Mouse (Mus musculus) adrenal gland (tissue): ENCODE measurements around the gene Cab39l.

Experiments used
- intact Hi-C: fragments of 180-260 bp; cut with DNase I; formaldehyde crosslinking; loops from one replicate; pipeline ENCODE4 v1.15.1; 2025

Cab39l gene

DNA sequence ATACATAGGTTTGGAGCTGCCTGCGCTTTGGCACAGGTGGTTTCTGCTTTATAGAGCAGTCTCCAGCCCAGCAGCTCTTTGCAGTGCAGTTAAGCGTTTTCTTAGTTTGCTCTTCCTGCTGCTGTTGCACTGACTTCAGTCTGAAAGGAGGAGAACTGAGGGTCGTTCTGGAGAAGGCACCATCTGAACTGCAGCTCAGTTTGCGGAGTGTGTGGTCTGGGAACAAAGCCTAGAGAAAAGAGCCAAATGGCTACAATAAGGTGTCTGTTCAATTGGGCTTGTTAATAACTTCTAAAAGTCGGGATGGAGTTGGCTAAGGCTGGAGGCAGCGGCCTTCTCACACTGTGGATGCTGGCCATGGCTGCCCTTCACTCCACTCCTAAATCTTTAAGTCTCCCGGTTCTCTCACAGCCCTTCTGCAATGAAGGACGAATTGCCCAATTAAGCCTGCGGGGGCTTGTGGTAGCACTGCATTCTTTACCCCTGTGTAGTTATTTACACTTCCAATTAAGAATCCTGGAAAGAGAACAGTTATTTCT lies 186.4 kb downstream of the Cab39l start:
- intact Hi-C loops: no loop called here

DNA sequence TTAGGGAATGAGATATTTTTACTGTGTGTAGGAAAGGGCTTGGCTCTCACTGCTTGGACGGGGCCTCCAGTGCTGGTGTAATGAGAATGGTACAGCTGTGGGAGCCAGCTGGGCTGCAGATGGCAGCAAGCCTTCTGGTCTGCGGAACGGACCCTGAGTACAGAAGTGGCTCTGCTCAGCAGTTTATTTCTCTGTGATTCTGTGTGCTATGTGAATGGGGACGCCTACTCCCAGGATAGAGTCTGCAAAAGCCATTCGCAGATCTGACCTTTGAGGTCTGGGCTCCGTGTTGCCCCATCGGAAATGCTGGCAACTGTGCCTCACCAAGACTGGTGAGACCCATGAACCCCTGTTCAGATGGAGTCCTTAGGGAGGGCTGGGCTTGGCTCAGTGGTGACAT lies 187.1 kb downstream of the Cab39l start:
- intact Hi-C loops: no loop called here

DNA sequence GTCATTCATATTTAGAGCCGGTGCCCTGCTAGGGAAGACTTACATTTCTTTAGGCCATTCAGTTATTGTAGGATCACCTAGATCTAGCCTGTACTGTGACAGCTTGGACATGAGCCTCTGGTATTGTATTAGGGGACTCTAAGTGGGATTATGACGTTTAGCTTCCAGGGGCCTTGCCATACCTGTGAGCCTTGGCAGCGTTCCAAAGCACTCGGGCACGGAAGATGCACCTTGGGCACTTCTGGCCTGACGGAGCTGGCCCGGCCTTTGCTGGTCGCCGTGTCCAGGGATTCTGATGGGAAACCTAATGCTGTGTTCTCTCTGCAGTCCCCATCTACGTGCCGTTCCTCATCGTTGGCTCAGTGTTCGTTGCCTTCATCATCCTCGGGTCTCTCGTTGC lies 188.5 kb downstream of the Cab39l start:
- intact Hi-C loops: no loop called here

DNA sequence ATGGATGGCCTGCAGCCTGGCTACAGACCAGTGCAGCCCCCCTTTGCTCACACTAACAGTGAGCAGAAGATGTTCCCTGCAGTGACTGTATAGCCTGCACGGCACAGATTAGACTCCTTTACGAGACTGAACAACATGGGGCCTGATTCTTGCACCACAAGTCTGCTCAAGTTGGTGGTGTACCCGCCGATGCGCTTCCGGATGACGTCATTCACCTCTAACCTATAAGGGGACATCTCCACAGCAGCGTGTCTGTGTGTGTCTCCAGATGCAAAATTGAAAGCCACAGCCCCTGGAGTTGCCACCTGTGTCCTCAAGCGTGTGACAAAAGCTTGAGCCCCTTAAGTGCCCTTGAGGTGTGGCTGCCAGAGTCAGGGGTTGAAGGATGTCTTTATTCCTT lies 189.3 kb downstream of the Cab39l start:
- intact Hi-C loops: no loop called here

DNA sequence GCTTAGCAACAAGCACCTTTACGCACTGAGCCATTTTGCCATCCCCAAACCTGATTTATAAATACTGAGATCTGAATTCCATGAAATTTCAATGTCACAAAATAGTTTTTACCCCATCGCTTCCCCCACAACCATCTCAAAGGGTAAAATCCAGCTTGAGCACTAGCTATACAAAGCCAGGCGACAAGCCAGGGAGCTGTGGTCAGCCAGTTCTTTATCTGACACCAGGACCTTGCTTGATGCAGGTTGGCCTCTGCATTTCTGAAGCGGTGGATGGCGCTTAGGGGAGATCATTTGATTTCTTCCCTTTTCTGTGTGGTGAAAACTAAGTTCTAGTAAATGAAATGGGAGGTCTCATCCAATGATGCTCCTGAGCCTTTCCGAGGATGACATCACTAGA lies 191.3 kb downstream of the Cab39l start:
- intact Hi-C loops: no loop called here

DNA sequence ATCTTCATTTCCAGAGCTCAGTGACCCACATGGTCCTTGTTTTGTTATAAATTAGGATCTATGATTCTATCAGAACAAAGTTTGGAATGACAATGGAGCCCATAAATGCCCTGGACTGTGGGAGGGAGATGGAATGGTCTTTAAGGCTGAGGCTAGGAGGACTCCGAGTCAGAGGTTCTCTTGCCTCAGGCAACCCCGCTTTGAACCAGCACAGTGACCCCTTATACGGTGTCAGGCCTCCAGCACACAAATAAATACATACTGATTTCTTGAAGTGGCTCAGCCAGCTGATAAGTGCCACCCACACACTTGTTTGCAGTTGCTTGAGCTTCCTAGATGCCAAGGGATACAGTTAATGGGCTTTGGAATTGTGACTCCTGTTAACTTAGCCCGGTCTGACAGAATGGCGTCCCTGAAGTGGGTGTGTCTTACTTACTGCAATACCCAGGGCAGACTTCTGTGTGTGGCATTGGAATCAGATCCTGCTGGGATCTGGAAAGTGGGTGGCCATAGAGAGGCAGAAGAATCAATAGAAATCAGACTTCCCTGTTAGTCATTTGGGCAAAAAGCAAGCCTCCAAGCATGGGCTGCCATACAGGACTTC lies 192.6 kb downstream of the Cab39l start:
- intact Hi-C loops: no loop called here

DNA sequence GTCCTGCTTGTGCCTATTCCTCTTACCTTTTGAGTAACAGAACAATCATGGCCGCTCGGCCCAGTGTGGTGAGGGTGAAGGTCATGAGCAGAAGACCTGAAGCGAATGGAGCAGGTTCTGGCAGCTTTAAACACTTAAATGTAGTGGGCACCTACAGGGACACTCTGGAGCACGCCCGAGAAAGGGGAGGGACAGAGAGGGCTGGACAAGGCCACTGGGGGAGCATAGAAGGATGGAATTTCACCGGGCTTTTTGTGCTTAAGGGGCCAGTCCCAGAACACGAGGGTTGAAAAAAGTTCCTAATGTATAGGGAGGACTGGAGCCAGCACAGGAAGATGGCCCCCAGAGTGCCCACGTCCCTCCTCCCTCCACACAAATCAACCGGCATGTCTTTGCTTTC lies 193.2 kb downstream of the Cab39l start:
- intact Hi-C loops: no loop called here
